Mouse (Mus musculus): ENCODE results near the gene Ptprn2. TPM values are rescaled to one million over a fixed set of nuclear protein-coding genes. Genes with fewer than 3 reads are reported as not detected.

Ptprn2 gene
- polyA plus RNA-seq, 1 experiment from 2014 or later = 0.13 TPM

- H3K27ac ChIP-seq = no peak overlapping the region
- 75% methylated on average over 3 of the region's 3 CpGs for WGBS
Measured at GRCm38 (mm10) chr12:116620299-116620698, 134.8 kb downstream of the Ptprn2 start.

DNA sequence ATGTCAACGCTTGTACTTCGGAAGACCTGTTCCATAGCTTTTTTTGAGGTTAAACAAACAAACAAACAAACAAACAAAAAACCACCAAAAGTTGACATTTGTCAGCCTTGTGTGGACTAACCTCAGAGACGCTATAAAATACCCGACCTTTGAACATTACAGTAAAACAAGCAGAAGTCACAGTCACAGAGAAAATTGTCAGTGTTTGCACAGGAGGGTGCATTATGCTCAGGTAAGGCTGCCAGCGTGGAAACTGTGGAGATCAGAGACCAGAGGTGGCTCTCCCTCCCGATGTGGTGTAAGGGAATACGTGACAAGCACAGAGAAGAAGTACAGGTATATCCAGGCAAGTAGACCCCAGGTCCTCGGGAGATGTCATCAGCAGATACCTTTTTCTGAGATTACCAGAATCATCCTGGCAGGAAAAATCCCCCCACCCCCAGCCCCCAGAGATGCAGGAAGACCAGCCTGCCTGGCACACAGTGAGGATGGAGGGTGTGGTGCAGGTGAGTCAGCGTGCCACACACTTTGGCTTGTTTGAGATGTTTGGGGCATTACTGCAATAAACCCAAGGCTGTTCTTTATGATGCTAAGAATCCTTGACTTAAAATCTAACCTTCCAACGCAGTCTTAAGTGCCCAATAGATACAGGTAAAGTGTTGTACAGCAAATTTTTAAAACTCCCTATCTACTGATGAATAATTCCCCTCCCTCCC lies 136.0 kb downstream of the Ptprn2 start:
- no peak for ATAC-seq (replicated peaks; ENCODE audit: insufficient number of reproducible peaks, insufficient read depth, low FRiP score, low read depth)
- no peak overlapping the region for H3K27ac ChIP-seq
- no peaks in the 10 kb centered on the region for H3K36me3 ChIP-seq
- H3K9ac ChIP-seq = no peak overlapping the region
- H3K4me1 ChIP-seq (replicated peaks) = no peaks in the 10 kb centered on the region; the same call in 1 of the 2 replicates
- H3K4me3 ChIP-seq = no peak overlapping the region
- peaks cover 12% of the 10 kb centered on the region; the same call in 1 of the 2 replicates for H3K27me3 ChIP-seq
- H3K9me3 ChIP-seq (replicated peaks) = no peaks in the 10 kb centered on the region
- 62% methylated on average over 10 of the region's 10 CpGs for WGBS
- no peak overlapping the region for H3K4me2 ChIP-seq

More at GRCm38 (mm10) chr12:116620299-116620698, 134.8 kb downstream of the Ptprn2 start:
- Histone ChIP-seq H3K4me1 (replicated peaks) (no peaks in the 10 kb centered on the region), H3K36me3 (no peaks in the 10 kb centered on the region), H3K4me3 (no peak overlapping the region), H3K27me3 (peaks cover 12% of the 10 kb centered on the region; the same call in 1 of the 2 replicates), H3K9me3 (replicated peaks) (no peaks in the 10 kb centered on the region), H3K9ac (no peak overlapping the region), H3K4me2 (no peak overlapping the region)
- no peak for ATAC-seq (replicated peaks; ENCODE audit: insufficient number of reproducible peaks, insufficient read depth, low FRiP score, low read depth)

DNA sequence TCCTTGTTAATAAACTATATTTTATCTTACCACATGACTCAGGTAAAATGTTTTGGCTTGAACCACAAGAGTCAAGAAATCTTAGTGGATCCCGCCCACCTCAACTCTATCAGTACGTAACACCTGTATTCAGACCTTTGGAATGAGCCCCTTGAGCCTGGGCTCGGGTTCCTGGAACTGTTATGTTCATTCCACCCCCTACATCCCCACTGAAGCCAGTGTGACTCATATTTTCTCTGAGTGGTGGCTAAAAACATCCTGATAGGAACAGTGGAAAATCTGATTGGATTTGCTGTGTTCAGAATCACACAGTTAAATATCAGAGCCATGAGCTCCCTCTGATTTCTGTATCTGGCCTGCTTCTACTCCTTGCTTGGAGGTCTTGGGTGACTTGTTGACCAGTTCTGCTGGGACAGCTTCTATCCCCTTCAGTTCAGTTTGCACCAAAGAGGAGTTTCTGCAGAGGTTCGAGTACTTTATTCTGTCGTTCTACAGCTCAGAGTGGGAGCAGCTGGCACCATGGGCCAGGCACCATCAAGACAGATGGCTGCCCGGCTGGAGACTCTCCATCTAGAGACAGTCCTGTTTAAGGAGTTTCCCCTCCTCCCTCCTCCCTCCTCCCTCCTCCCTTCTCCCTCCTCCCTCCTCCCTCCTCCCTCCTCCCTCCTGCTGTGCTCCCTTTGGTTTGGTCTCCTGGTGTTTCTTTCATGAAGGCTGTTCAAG lies 137.3 kb downstream of the Ptprn2 start:
- Histone ChIP-seq H3K4me3 (no peak overlapping the region), H3K4me1 (replicated peaks) (no peaks in the 10 kb centered on the region; the same call in 1 of the 2 replicates), H3K27ac (no peak overlapping the region), H3K9ac (no peak overlapping the region), H3K27me3 (peaks cover 12% of the 10 kb centered on the region; the same call in 1 of the 2 replicates), H3K4me2 (no peak overlapping the region), H3K9me3 (replicated peaks) (no peaks in the 10 kb centered on the region), H3K36me3 (no peaks in the 10 kb centered on the region)
- ATAC-seq (replicated peaks; ENCODE audit: insufficient number of reproducible peaks, insufficient read depth, low FRiP score, low read depth) = no peak
- WGBS = 51% methylated on average over 6 of the region's 6 CpGs

GRCm38 (mm10) chr12:116625391-116626281 lies 140.1 kb downstream of the Ptprn2 start:
- H3K4me3 ChIP-seq = no peak overlapping the region
- ATAC-seq (replicated peaks; ENCODE audit: insufficient number of reproducible peaks, insufficient read depth, low FRiP score, low read depth) = no peak
- no peak overlapping the region for H3K4me2 ChIP-seq
- H3K27ac ChIP-seq = no peak overlapping the region
- no peaks in the 10 kb centered on the region for H3K9me3 ChIP-seq (replicated peaks)
- H3K27me3 ChIP-seq = peaks cover 12% of the 10 kb centered on the region; the same call in 1 of the 2 replicates
- H3K4me1 ChIP-seq (replicated peaks) = no peaks in the 10 kb centered on the region; the same call in 1 of the 2 replicates
- no peak overlapping the region for H3K9ac ChIP-seq
- H3K36me3 ChIP-seq = no peaks in the 10 kb centered on the region
- WGBS = 52% methylated on average over 9 of the region's 9 CpGs

- Histone ChIP-seq H3K4me3 (no peak overlapping the region), H3K36me3 (no peaks in the 10 kb centered on the region), H3K4me2 (no peak overlapping the region), H3K27ac (no peak overlapping the region), H3K9me3 (replicated peaks) (no peaks in the 10 kb centered on the region), H3K27me3 (peaks cover 2% of the 10 kb centered on the region; the same call in 1 of the 2 replicates), H3K4me1 (replicated peaks) (no peaks in the 10 kb centered on the region; the same call in 1 of the 2 replicates), H3K9ac (no peak overlapping the region)
- ATAC-seq (replicated peaks; ENCODE audit: insufficient number of reproducible peaks, insufficient read depth, low FRiP score, low read depth) = no peak
- 73% methylated on average over 3 of the region's 3 CpGs for WGBS
Measured at GRCm38 (mm10) chr12:116628992-116629391, 143.5 kb downstream of the Ptprn2 start.

- Histone ChIP-seq H3K4me1 (replicated peaks) (no peaks in the 10 kb centered on the region), H3K9me3 (replicated peaks) (no peaks in the 10 kb centered on the region), H3K27ac (no peak overlapping the region), H3K4me3 (no peak overlapping the region), H3K9ac (no peak overlapping the region), H3K36me3 (no peaks in the 10 kb centered on the region), H3K4me2 (no peak overlapping the region), H3K27me3 (peaks cover 10% of the 10 kb centered on the region; the same call in 1 of the 2 replicates)
- 57% methylated on average over 2 of the region's 2 CpGs for WGBS
- ATAC-seq (replicated peaks; ENCODE audit: insufficient number of reproducible peaks, insufficient read depth, low FRiP score, low read depth) = no peak
Measured at GRCm38 (mm10) chr12:116637498-116637897, 152.0 kb downstream of the Ptprn2 start.

- no peak overlapping the region for H3K4me3 ChIP-seq
- peaks cover 10% of the 10 kb centered on the region; the same call in 1 of the 2 replicates for H3K27me3 ChIP-seq
- no peak overlapping the region for H3K9ac ChIP-seq
- H3K9me3 ChIP-seq (replicated peaks) = no peaks in the 10 kb centered on the region
- no peak overlapping the region for H3K27ac ChIP-seq
- no peaks in the 10 kb centered on the region for H3K36me3 ChIP-seq
- 17% methylated on average over 4 of the region's 4 CpGs for WGBS
- H3K4me2 ChIP-seq = no peak overlapping the region
- no peak for ATAC-seq (replicated peaks; ENCODE audit: insufficient number of reproducible peaks, insufficient read depth, low FRiP score, low read depth)
- no peaks in the 10 kb centered on the region for H3K4me1 ChIP-seq (replicated peaks)
Measured at GRCm38 (mm10) chr12:116640871-116641270, 155.4 kb downstream of the Ptprn2 start.

GRCm38 (mm10) chr12:116641339-116642190 lies 156.0 kb downstream of the Ptprn2 start:
- no peak overlapping the region for H3K4me3 ChIP-seq
- no peaks in the 10 kb centered on the region for H3K4me1 ChIP-seq (replicated peaks)
- ATAC-seq (replicated peaks; ENCODE audit: insufficient number of reproducible peaks, insufficient read depth, low FRiP score, low read depth) = no peak
- no peak overlapping the region for H3K9ac ChIP-seq
- no peaks in the 10 kb centered on the region for H3K36me3 ChIP-seq
- H3K27me3 ChIP-seq = peaks cover 10% of the 10 kb centered on the region; the same call in 1 of the 2 replicates
- no peak overlapping the region for H3K27ac ChIP-seq
- H3K4me2 ChIP-seq = no peak overlapping the region
- 28% methylated on average over 14 of the region's 14 CpGs for WGBS
- H3K9me3 ChIP-seq (replicated peaks) = no peaks in the 10 kb centered on the region

DNA sequence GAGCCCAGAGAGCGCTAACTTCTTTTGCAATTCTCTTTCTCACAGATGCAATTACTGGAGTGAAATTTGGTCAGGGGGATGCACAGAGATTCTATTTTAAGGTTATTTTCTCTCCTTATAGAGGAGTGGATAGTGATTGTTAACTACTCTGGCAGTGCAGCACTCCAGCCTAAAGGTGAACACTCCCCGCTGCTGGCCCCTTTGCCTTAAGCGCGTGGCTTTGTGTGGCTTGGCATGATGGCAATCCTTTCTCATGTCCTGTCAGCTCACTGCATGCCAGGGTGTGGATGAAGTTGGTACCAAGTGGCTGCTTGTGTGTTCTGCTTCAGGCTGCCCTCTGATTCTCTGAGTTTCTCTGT lies 156.7 kb downstream of the Ptprn2 start:
- H3K27ac ChIP-seq = no peak overlapping the region
- H3K4me2 ChIP-seq = no peak overlapping the region
- 67% methylated on average over 4 of the region's 4 CpGs for WGBS
- no peaks in the 10 kb centered on the region for H3K4me1 ChIP-seq (replicated peaks)
- H3K4me3 ChIP-seq = no peak overlapping the region
- no peaks in the 10 kb centered on the region for H3K36me3 ChIP-seq
- no peak overlapping the region for H3K9ac ChIP-seq
- ATAC-seq (replicated peaks; ENCODE audit: insufficient number of reproducible peaks, insufficient read depth, low FRiP score, low read depth) = no peak
- peaks cover 10% of the 10 kb centered on the region; the same call in 1 of the 2 replicates for H3K27me3 ChIP-seq
- no peaks in the 10 kb centered on the region for H3K9me3 ChIP-seq (replicated peaks)

DNA sequence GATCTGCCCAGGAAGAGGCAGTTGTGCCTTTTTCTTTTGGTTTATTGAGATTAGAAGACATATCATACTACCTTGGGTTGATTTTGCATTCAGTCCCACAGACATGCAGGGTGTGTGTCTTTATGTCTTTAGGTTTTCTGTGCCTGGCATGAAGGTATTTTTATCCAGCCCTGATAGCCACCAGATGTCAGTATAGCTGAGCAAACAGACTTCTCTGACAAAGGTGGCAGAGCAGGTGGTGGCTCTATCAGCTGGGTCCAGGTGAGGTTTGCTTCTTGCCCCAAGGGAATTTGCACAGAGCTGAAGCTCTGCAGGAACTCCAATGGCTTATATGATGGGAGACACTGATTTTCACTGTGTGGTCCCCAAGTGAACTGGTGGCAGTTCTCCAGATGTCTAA lies 161.3 kb downstream of the Ptprn2 start:
- no peaks in the 10 kb centered on the region for H3K9me3 ChIP-seq (replicated peaks)
- no peak overlapping the region for H3K4me3 ChIP-seq
- H3K4me2 ChIP-seq = no peak overlapping the region
- H3K9ac ChIP-seq = no peak overlapping the region
- no peak overlapping the region for H3K27ac ChIP-seq
- H3K36me3 ChIP-seq = no peaks in the 10 kb centered on the region
- no peaks in the 10 kb centered on the region for H3K4me1 ChIP-seq (replicated peaks)
- 0 out of 2 replicates have a peak, but pooled peaks cover 2% of the 10 kb centered on the region for H3K27me3 ChIP-seq
- ATAC-seq (replicated peaks; ENCODE audit: insufficient number of reproducible peaks, insufficient read depth, low FRiP score, low read depth) = no peak
